Mouse (Mus musculus): ENCODE measurements around the gene Ciita.

DNA sequence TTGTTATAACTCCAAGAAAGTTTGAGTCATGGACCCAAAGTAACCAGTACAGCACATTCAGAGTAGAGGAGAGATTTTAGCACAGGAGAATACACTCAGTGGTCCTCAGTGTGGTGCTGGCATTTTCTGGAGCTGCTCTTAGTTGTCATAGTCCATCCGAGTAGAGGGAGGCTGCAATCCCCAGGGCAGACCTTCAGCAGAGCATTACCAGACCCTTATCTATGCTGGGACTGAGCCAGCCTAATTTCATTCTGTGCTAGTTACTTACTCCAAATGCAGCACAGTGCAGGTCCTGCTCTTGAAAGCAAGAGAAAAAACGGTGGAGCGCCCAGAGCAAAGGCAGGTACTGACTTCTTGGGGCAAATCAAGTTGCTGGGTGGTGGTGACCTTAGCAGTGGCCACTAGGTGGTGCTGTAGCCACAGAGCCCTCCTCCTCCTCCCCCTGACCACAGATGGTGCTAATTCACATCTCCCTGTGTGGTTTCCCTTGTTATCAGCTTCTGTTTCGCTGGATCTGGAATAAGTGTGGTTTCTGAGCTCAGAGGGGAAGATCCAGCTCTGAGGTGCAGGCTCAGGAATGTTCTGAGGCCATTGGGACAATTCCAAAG, 85.5 kb downstream of the Ciita start:
- peak; percentile 91; the same call in 1 of the 2 replicates for TF ChIP-seq CTCF (IDR thresholded peaks at IDR 0.05; ENCODE audit: control insufficient read depth, insufficient read depth, insufficient replicate concordance, low read depth, low read length)
- TF ChIP-seq POLR2A (IDR thresholded peaks at IDR 0.05; ENCODE audit: control insufficient read depth, low read depth, low read length) = no peak
